Mouse (Mus musculus) embryonic facial prominence, embryonic 15.5 days (tissue): ENCODE results near the gene Zfp146. TPM values are rescaled to one million over a fixed set of nuclear protein-coding genes. Genes with fewer than 3 reads are reported as not detected.
"Not testable (repeated sequence)": the region's sequence is repeated elsewhere in the genome, so short reads cannot be mapped to it uniquely, and the experiment has no call there.

Experiments used
- ATAC-seq: fragments of 200-750 bp; cut with Nextera tagmentation; 2 replicates; pipeline ENCODE4 v1.8.0; 2017; ENCODE audit warnings: low read depth, moderate TSS enrichment; ENCODE audit not compliant: insufficient number of reproducible peaks, low FRiP score, low TSS enrichment
- H3K27ac ChIP-seq: fragments of 300-500 bp; sonication (generic); replicated peaks from 2 replicates; pipeline ENCODE4 v1.5.1; 2015; ENCODE audit warnings: mild to moderate bottlenecking, inconsistent platforms
- H3K27me3 ChIP-seq: fragments of 300-500 bp; sonication (generic); 2 replicates; pipeline ENCODE4 v1.6.1; 2015; ENCODE audit warnings: inconsistent platforms
- H3K36me3 ChIP-seq: fragments of 300-500 bp; sonication (generic); 2 replicates; pipeline ENCODE4 v1.6.1; 2015; ENCODE audit warnings: mild to moderate bottlenecking, inconsistent platforms
- H3K4me1 ChIP-seq: fragments of 300-500 bp; sonication (generic); 2 replicates; pipeline ENCODE4 v1.6.1; 2015; ENCODE audit warnings: inconsistent platforms
- H3K4me2 ChIP-seq: fragments of 300-500 bp; sonication (generic); replicated peaks from 2 replicates; pipeline ENCODE4 v1.6.1; 2015; ENCODE audit warnings: mild to moderate bottlenecking, inconsistent platforms
- H3K4me3 ChIP-seq: fragments of 300-500 bp; sonication (generic); replicated peaks from 2 replicates; pipeline ENCODE4 v1.5.1; 2015; ENCODE audit warnings: mild to moderate bottlenecking, inconsistent platforms
- H3K9ac ChIP-seq: fragments of 300-500 bp; sonication (generic); 2 replicates; pipeline ENCODE4 v1.6.1; 2015; ENCODE audit warnings: inconsistent platforms
- H3K9me3 ChIP-seq: fragments of 300-500 bp; sonication (generic); replicated peaks from 2 replicates; pipeline ENCODE4 v1.6.1; 2016; ENCODE audit warnings: inconsistent platforms
- WGBS: fragments of 180-500 bp; shearing (Covaris S2); methylation state at CpG from one replicate; pipeline ENCODE4 v1.1.7; 2015; 5-methylcytosine and 5-hydroxymethylcytosine counted together
- polyA plus RNA-seq: library from polyadenylated mRNA; unstranded; fragments of >200 nt; fragmentation: Nextera tagmentation; extraction: Ambion mirVana; gene quantifications from 2 replicates; pipeline ENCODE4 v1.2.1, GENCODE M21; 2015

The Zfp146 gene
- polyA plus RNA-seq, 1 experiment from 2014 or later, result 13.6 TPM

- H3K4me2 ChIP-seq, result peak within 1 kb of the TSS; percentile 81
- peak within 1 kb of the TSS; percentile 76 for H3K9ac ChIP-seq
- peak within 1 kb of the TSS; percentile 77 for H3K4me3 ChIP-seq
- H3K36me3 ChIP-seq, result peaks cover 3% of the 10 kb centered on the region
- H3K9me3 ChIP-seq, result no peaks in the 10 kb centered on the region
- no peaks in the 10 kb centered on the region for H3K4me1 ChIP-seq
- peak within 1 kb of the TSS; percentile 89 for H3K27ac ChIP-seq
- peak; percentile 94 for ATAC-seq
- under 1% methylated on average over 61 of the region's 61 CpGs for WGBS
- H3K27me3 ChIP-seq, result no peaks in the 10 kb centered on the region
Measured at GRCm38 (mm10) chr7:30121308-30122187, 48.0 kb downstream of the Zfp146 start, which contains the start of gene Zfp382. TSS of gene Zfp382 (plus strand) at chr7:30121942.

- not testable (repeated sequence) for H3K4me2 ChIP-seq, H3K9me3 ChIP-seq, H3K27me3 ChIP-seq, H3K4me3 ChIP-seq, ATAC-seq, H3K27ac ChIP-seq, H3K4me1 ChIP-seq, H3K36me3 ChIP-seq, H3K9ac ChIP-seq
- WGBS, result 92% methylated on average over 12 of the region's 12 CpGs
Measured at GRCm38 (mm10) chr7:30117935-30118334, 51.6 kb downstream of the Zfp146 start.

DNA sequence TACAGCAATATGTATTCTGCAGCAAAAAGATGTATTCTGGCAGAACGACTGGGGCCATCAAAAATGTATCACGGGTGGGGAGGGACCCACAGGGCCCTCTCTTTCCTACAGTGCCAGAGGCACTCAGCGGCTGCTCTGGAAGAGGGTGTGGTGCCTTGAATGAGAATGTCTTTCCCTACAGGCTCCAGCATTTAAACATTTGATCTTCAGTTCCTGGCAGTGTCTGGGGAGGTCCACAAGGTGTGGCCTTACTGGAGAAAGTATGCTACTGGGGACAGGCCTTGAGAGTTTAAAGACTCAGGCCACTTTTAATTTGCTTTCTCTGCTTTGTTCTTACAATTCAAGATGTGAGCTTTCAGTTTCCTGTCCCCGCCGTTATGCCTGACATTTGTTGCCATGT is 53.5 kb downstream of the Zfp146 start:
- Histone ChIP-seq H3K4me3 (no peak overlapping the region), H3K9me3 (no peaks in the 10 kb centered on the region), H3K4me1 (no peaks in the 10 kb centered on the region), H3K9ac (no peak overlapping the region), H3K27me3 (no peaks in the 10 kb centered on the region), H3K36me3 (peaks cover 6% of the 10 kb centered on the region; the same call in 1 of the 2 replicates), H3K4me2 (no peak overlapping the region), H3K27ac (no peak overlapping the region)
- WGBS, result 90% methylated on average over 5 of the region's 5 CpGs
- ATAC-seq, result no peak

Other genes with a start within 250 kb of the Zfp146 start
- gene Zfp74, start 215.7 kb downstream of the Zfp146 start, polyA plus RNA-seq, result 9.1 and 11.4 TPM in 2 replicates
- 18.4 and 22.6 TPM in 2 replicates for gene Zfp568, start 185.8 kb downstream of the Zfp146 start, polyA plus RNA-seq
- gene Zfp14, start 118.4 kb downstream of the Zfp146 start, polyA plus RNA-seq, result 5.3 and 6.7 TPM in 2 replicates
- gene Zfp82, start 96.8 kb downstream of the Zfp146 start, polyA plus RNA-seq, result 7.9 and 8.3 TPM in 2 replicates
- gene Gm26920, start 79.3 kb downstream of the Zfp146 start, polyA plus RNA-seq, result 0.73 and 1.9 TPM in 2 replicates
- gene Zfp566, start 79.2 kb downstream of the Zfp146 start, polyA plus RNA-seq, result 9.4 and 10.6 TPM in 2 replicates
- 120 and 122 TPM in 2 replicates for gene Zfp260, start 75.0 kb downstream of the Zfp146 start, polyA plus RNA-seq
- gene Zfp382, start 47.8 kb downstream of the Zfp146 start, polyA plus RNA-seq, result 14.6 and 15.4 TPM in 2 replicates
- 6.4 and 6.5 TPM in 2 replicates for gene Cox7a1, start 14.4 kb upstream of the Zfp146 start, polyA plus RNA-seq
- 111 and 113 TPM in 2 replicates for gene Capns1, start 29.1 kb upstream of the Zfp146 start, polyA plus RNA-seq
- 155 and 160 TPM in 2 replicates for gene Polr2i, start 62.2 kb upstream of the Zfp146 start, polyA plus RNA-seq
- 172 and 177 TPM in 2 replicates for gene Tbcb, start 62.5 kb upstream of the Zfp146 start, polyA plus RNA-seq
- 0.31 and 0.39 TPM in 2 replicates for gene Ovol3, start 66.0 kb upstream of the Zfp146 start, polyA plus RNA-seq
- 0.34 and 0.49 TPM in 2 replicates for gene Thap8, start 110.3 kb upstream of the Zfp146 start, polyA plus RNA-seq
- gene Wdr62, start 110.7 kb upstream of the Zfp146 start, polyA plus RNA-seq, result 6.7 and 8.6 TPM in 2 replicates
- gene Clip3, start 122.0 kb upstream of the Zfp146 start, polyA plus RNA-seq, result 36.3 and 47.3 TPM in 2 replicates
- 84.9 and 92.8 TPM in 2 replicates for gene Alkbh6, start 139.0 kb upstream of the Zfp146 start, polyA plus RNA-seq
- 30.5 and 36.9 TPM in 2 replicates for gene Syne4, start 145.1 kb upstream of the Zfp146 start, polyA plus RNA-seq
- gene E130208F15Rik, start 152.0 kb upstream of the Zfp146 start, polyA plus RNA-seq, result 0.60 and 1.9 TPM in 2 replicates
- 17.9 and 18.8 TPM in 2 replicates for gene Sdhaf1, start 154.1 kb upstream of the Zfp146 start, polyA plus RNA-seq
- 5.7 and 6.6 TPM in 2 replicates for gene Lrfn3, start 193.0 kb upstream of the Zfp146 start, polyA plus RNA-seq
- gene Tyrobp, start 244.0 kb upstream of the Zfp146 start, polyA plus RNA-seq, result 95.4 and 103 TPM in 2 replicates